Mouse (Mus musculus): ENCODE results near the gene Ermap. TPM values are rescaled to one million over a fixed set of nuclear protein-coding genes. Genes with fewer than 3 reads are reported as not detected.

Gene Ermap
- polyA plus RNA-seq, 1 experiment from 2014 or later: 6.4 TPM

GRCm38 (mm10) chr4:119192757-119193156 lies 2.9 kb upstream of the Ermap start:
- Histone ChIP-seq H3K27me3 (ENCODE audit: control insufficient read depth, insufficient read depth, low read length) (no peaks in the 10 kb centered on the region), H3K9me3 (ENCODE audit: control insufficient read depth, low read length) (no peaks in the 10 kb centered on the region), H3K27ac (ENCODE audit: low read depth, low read length) (no peak overlapping the region), H3K9ac (ENCODE audit: low read length) (no peak overlapping the region), H3K36me3 (ENCODE audit: control insufficient read depth, insufficient read depth, low read length) (no peaks in the 10 kb centered on the region), H3K4me1 (ENCODE audit: control insufficient read depth, insufficient read depth, low read length) (peaks cover 8% of the 10 kb centered on the region; the same call in 1 of the 2 replicates), H3K4me2 (ENCODE audit: low read depth) (no peak overlapping the region), H3K4me3 (ENCODE audit: low read depth, low read length) (no peak overlapping the region)
- DNase-seq (ENCODE audit: low spot score) (no peak), ATAC-seq (ENCODE audit: insufficient read depth, low FRiP score, low TSS enrichment) (no peak)
- 90% methylated on average over 4 of the region's 4 CpGs for WGBS

GRCm38 (mm10) chr4:119191273-119191672 lies 1.5 kb upstream of the Ermap start:
- no peaks in the 10 kb centered on the region for H3K27me3 ChIP-seq (ENCODE audit: control insufficient read depth, insufficient read depth, low read length)
- 75% methylated on average over 3 of the region's 3 CpGs for WGBS
- DNase-seq (ENCODE audit: low spot score): no peak
- H3K4me3 ChIP-seq (ENCODE audit: low read depth, low read length): no peak overlapping the region
- H3K4me1 ChIP-seq (ENCODE audit: control insufficient read depth, insufficient read depth, low read length): peaks cover 3% of the 10 kb centered on the region; the same call in 1 of the 2 replicates
- H3K9ac ChIP-seq (ENCODE audit: low read length): no peak overlapping the region
- no peaks in the 10 kb centered on the region for H3K9me3 ChIP-seq (ENCODE audit: control insufficient read depth, low read length)
- H3K36me3 ChIP-seq (ENCODE audit: control insufficient read depth, insufficient read depth, low read length): no peaks in the 10 kb centered on the region
- no peak overlapping the region for H3K4me2 ChIP-seq (ENCODE audit: low read depth)
- no peak for ATAC-seq (ENCODE audit: insufficient read depth, low FRiP score, low TSS enrichment)
- H3K27ac ChIP-seq (ENCODE audit: low read depth, low read length): no peak overlapping the region

- no peak overlapping the region for H3K4me2 ChIP-seq (ENCODE audit: low read depth)
- DNase-seq (ENCODE audit: low spot score): no peak
- no peaks in the 10 kb centered on the region for H3K36me3 ChIP-seq (ENCODE audit: control insufficient read depth, insufficient read depth, low read length)
- H3K4me1 ChIP-seq (ENCODE audit: control insufficient read depth, insufficient read depth, low read length): no peaks in the 10 kb centered on the region
- no peak overlapping the region for H3K4me3 ChIP-seq (ENCODE audit: low read depth, low read length)
- no peak for ATAC-seq (ENCODE audit: insufficient read depth, low FRiP score, low TSS enrichment)
- no peaks in the 10 kb centered on the region for H3K27me3 ChIP-seq (ENCODE audit: control insufficient read depth, insufficient read depth, low read length)
- no peak overlapping the region for H3K27ac ChIP-seq (ENCODE audit: low read depth, low read length)
- no peak overlapping the region for H3K9ac ChIP-seq (ENCODE audit: low read length)
- no peaks in the 10 kb centered on the region for H3K9me3 ChIP-seq (ENCODE audit: control insufficient read depth, low read length)
- WGBS: 84% methylated on average over 8 of the region's 8 CpGs
Observed at GRCm38 (mm10) chr4:119190618-119191017, 807 bp upstream of the Ermap start.

- Histone ChIP-seq H3K9ac (ENCODE audit: low read length) (no peak overlapping the region), H3K9me3 (ENCODE audit: control insufficient read depth, low read length) (no peaks in the 10 kb centered on the region), H3K4me2 (ENCODE audit: low read depth) (no peak overlapping the region), H3K36me3 (ENCODE audit: control insufficient read depth, insufficient read depth, low read length) (no peaks in the 10 kb centered on the region), H3K27ac (ENCODE audit: low read depth, low read length) (no peak overlapping the region), H3K27me3 (ENCODE audit: control insufficient read depth, insufficient read depth, low read length) (no peaks in the 10 kb centered on the region), H3K4me3 (ENCODE audit: low read depth, low read length) (no peak overlapping the region), H3K4me1 (ENCODE audit: control insufficient read depth, insufficient read depth, low read length) (no peaks in the 10 kb centered on the region)
- 62% methylated on average over 6 of the region's 6 CpGs for WGBS
- DNase-seq (ENCODE audit: low spot score) (no peak), ATAC-seq (ENCODE audit: insufficient read depth, low FRiP score, low TSS enrichment) (no peak)
Observed at GRCm38 (mm10) chr4:119189392-119189791, 419 bp downstream of the Ermap start.

- 61% methylated on average over 11 of the region's 11 CpGs for WGBS
- Histone ChIP-seq H3K4me1 (ENCODE audit: control insufficient read depth, insufficient read depth, low read length) (no peaks in the 10 kb centered on the region), H3K36me3 (ENCODE audit: control insufficient read depth, insufficient read depth, low read length) (no peaks in the 10 kb centered on the region), H3K27me3 (ENCODE audit: control insufficient read depth, insufficient read depth, low read length) (no peaks in the 10 kb centered on the region), H3K9me3 (ENCODE audit: control insufficient read depth, low read length) (no peaks in the 10 kb centered on the region), H3K27ac (ENCODE audit: low read depth, low read length) (no peak overlapping the region), H3K4me3 (ENCODE audit: low read depth, low read length) (no peak overlapping the region; the same call in 1 of the 2 replicates), H3K4me2 (ENCODE audit: low read depth) (no peak overlapping the region), H3K9ac (ENCODE audit: low read length) (no peak overlapping the region)
- DNase-seq (ENCODE audit: low spot score) (no peak), ATAC-seq (ENCODE audit: insufficient read depth, low FRiP score, low TSS enrichment) (no peak)
Observed at GRCm38 (mm10) chr4:119188060-119188785, 1.6 kb downstream of the Ermap start.

- Histone ChIP-seq H3K9ac (ENCODE audit: low read length) (no peak overlapping the region), H3K4me1 (ENCODE audit: control insufficient read depth, insufficient read depth, low read length) (no peaks in the 10 kb centered on the region), H3K36me3 (ENCODE audit: control insufficient read depth, insufficient read depth, low read length) (no peaks in the 10 kb centered on the region), H3K4me2 (ENCODE audit: low read depth) (no peak overlapping the region), H3K27ac (ENCODE audit: low read depth, low read length) (no peak overlapping the region), H3K4me3 (ENCODE audit: low read depth, low read length) (no peak overlapping the region), H3K9me3 (ENCODE audit: control insufficient read depth, low read length) (no peaks in the 10 kb centered on the region), H3K27me3 (ENCODE audit: control insufficient read depth, insufficient read depth, low read length) (no peaks in the 10 kb centered on the region)
- ATAC-seq (ENCODE audit: insufficient read depth, low FRiP score, low TSS enrichment) (no peak), DNase-seq (ENCODE audit: low spot score) (no peak)
- WGBS: 78% methylated on average over 4 of the region's 4 CpGs
Observed at GRCm38 (mm10) chr4:119185771-119186170, 4.0 kb downstream of the Ermap start.

GRCm38 (mm10) chr4:119183525-119183924 lies 6.3 kb downstream of the Ermap start:
- H3K36me3 ChIP-seq (ENCODE audit: control insufficient read depth, insufficient read depth, low read length): no peaks in the 10 kb centered on the region
- H3K27me3 ChIP-seq (ENCODE audit: control insufficient read depth, insufficient read depth, low read length): no peaks in the 10 kb centered on the region
- no peak overlapping the region for H3K4me3 ChIP-seq (ENCODE audit: low read depth, low read length)
- H3K4me1 ChIP-seq (ENCODE audit: control insufficient read depth, insufficient read depth, low read length): no peaks in the 10 kb centered on the region
- no peak for ATAC-seq (ENCODE audit: insufficient read depth, low FRiP score, low TSS enrichment)
- no peak overlapping the region for H3K9ac ChIP-seq (ENCODE audit: low read length)
- no peak overlapping the region for H3K4me2 ChIP-seq (ENCODE audit: low read depth)
- no peak for DNase-seq (ENCODE audit: low spot score)
- no peak overlapping the region for H3K27ac ChIP-seq (ENCODE audit: low read depth, low read length)
- H3K9me3 ChIP-seq (ENCODE audit: control insufficient read depth, low read length): no peaks in the 10 kb centered on the region
- 54% methylated on average over 1 of the region's 1 CpGs for WGBS

GRCm38 (mm10) chr4:119181456-119181855 lies 8.4 kb downstream of the Ermap start:
- no peak for ATAC-seq (ENCODE audit: insufficient read depth, low FRiP score, low TSS enrichment)
- no peaks in the 10 kb centered on the region for H3K27me3 ChIP-seq (ENCODE audit: control insufficient read depth, insufficient read depth, low read length)
- DNase-seq (ENCODE audit: low spot score): no peak
- no peak overlapping the region for H3K27ac ChIP-seq (ENCODE audit: low read depth, low read length)
- H3K9me3 ChIP-seq (ENCODE audit: control insufficient read depth, low read length): no peaks in the 10 kb centered on the region
- no peak overlapping the region for H3K4me3 ChIP-seq (ENCODE audit: low read depth, low read length)
- no peak overlapping the region for H3K4me2 ChIP-seq (ENCODE audit: low read depth)
- H3K36me3 ChIP-seq (ENCODE audit: control insufficient read depth, insufficient read depth, low read length): no peaks in the 10 kb centered on the region
- H3K9ac ChIP-seq (ENCODE audit: low read length): no peak overlapping the region
- 93% methylated on average over 9 of the region's 9 CpGs for WGBS
- H3K4me1 ChIP-seq (ENCODE audit: control insufficient read depth, insufficient read depth, low read length): no peaks in the 10 kb centered on the region

- H3K36me3 ChIP-seq (ENCODE audit: control insufficient read depth, insufficient read depth, low read length): no peaks in the 10 kb centered on the region
- H3K27ac ChIP-seq (ENCODE audit: low read depth, low read length): no peak overlapping the region
- WGBS: 50% methylated on average over 4 of the region's 4 CpGs
- DNase-seq (ENCODE audit: low spot score): no peak
- ATAC-seq (ENCODE audit: insufficient read depth, low FRiP score, low TSS enrichment): no peak
- no peaks in the 10 kb centered on the region for H3K4me1 ChIP-seq (ENCODE audit: control insufficient read depth, insufficient read depth, low read length)
- no peak overlapping the region for H3K4me3 ChIP-seq (ENCODE audit: low read depth, low read length)
- H3K9ac ChIP-seq (ENCODE audit: low read length): no peak overlapping the region
- H3K27me3 ChIP-seq (ENCODE audit: control insufficient read depth, insufficient read depth, low read length): no peaks in the 10 kb centered on the region
- H3K4me2 ChIP-seq (ENCODE audit: low read depth): no peak overlapping the region
- no peaks in the 10 kb centered on the region for H3K9me3 ChIP-seq (ENCODE audit: control insufficient read depth, low read length)
Observed at GRCm38 (mm10) chr4:119180133-119180707, 9.6 kb downstream of the Ermap start.
